Mouse (Mus musculus) embryo, embryonic 11.5 days (tissue): Measurements from ENCODE around the gene Dtx2.
"Not testable (repeated sequence)": the region's sequence is repeated elsewhere in the genome, so short reads cannot be mapped to it uniquely, and the experiment has no call there.

ENCODE experiments used
- DNase-seq: peaks from one replicate; pipeline ENCODE4 v3.0.0-alpha.2; 2012; ENCODE audit warnings: low read depth, low spot score

The Dtx2 gene

GRCm38 (mm10) chr5:136025712-136026111 is 31.1 kb downstream of the Dtx2 start:
- DNase-seq: no peak

GRCm38 (mm10) chr5:136026859-136027258 is 32.3 kb downstream of the Dtx2 start:
- no peak for DNase-seq

DNA sequence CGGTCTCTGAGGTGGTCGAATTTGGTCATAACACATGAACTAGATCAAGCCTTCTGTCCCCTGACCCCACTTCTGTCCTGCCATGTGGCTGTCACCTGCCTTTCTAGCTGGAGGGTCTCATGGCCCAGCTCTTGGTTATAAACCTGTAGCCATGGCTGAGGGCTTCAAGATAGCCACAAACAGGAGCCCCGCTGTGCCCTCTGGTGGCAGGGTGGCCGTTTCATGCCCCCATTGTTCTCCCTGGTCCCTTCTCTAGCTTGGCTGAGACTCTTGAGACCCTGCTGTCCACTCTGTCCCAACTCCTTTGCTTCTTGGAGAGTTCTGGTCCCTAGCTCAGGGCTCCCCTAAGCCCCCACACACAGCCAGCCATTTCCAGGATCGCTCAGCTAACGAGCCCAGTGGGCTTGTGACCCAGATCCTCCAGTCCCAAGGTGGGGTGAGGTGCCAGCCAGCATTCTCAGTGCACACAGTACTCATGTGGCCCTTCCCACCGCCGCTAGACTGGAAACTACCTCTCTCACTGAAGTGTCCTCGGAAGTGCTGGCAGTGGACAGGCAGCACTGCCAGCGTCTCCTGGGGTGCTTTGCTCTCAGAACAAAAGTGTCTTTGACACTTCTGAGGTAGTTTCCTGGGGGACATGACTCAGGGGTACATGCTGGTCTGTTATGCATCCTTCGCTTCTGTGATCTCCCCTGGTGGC is 33.2 kb downstream of the Dtx2 start:
- DNase-seq: no peak

DNA sequence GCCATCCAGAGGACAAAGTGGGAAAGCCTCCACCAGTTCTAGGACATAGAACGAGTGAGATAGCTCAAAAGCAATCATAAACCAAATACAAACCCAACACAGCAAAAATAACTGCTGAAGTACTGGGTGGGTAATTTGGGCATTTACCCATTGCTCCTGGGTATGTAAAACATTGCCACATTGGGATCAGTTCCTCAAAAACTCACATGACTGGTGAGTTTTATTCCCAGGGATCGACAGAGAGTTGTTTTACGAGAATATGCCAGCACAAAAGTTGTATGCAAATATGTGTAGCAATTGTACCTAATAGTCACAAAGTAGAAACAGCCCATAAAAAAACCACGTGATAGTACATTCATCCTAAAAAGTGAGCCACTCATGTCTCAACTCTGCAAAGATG is 40.3 kb downstream of the Dtx2 start:
- no peak for DNase-seq

DNA sequence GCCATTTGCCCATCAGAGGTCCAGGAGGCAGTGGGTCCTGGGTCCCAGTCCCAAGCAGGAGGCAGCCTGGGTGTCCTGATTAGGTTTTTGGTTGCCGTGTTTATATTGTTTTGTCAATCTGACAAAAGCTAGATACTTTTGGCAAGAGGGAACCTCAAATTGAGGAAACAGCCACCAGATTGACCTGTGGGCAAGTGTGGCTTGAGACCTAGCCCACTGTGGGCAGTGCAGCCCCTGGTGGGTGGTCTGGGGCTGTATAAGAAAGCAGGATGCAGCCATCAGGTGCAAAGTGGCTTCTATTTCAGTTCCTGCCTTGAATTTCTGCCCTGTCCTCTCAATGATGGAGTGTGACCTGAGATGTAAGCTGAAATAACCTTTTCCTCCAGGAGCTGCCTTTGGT is 40.7 kb downstream of the Dtx2 start:
- no peak for DNase-seq

DNA sequence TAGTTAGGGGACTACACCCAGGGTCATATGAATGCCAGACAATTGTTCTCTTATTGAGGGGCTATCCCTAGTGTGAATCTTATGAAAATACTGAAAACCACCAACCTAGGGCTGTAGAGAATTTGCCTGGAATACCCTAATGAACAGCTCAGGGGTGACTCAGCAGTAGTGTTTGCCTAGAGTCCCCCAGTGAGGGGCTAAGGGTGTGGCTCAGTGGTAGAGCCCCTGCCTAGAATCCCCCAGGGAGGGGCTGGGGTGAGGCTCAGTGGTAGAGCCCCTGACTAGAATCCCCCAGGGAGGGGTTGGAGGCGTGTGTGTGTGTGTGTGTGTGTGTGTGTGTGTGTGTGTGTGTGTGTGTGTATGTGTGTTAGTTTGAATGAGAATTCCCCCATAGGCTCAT is 42.1 kb downstream of the Dtx2 start:
- no peak for DNase-seq

- DNase-seq: no peak
Observed at GRCm38 (mm10) chr5:136038258-136039214, 43.9 kb downstream of the Dtx2 start, which contains the start of gene Upk3b. Upk3b (plus strand) TSS chr5:136038496.

DNA sequence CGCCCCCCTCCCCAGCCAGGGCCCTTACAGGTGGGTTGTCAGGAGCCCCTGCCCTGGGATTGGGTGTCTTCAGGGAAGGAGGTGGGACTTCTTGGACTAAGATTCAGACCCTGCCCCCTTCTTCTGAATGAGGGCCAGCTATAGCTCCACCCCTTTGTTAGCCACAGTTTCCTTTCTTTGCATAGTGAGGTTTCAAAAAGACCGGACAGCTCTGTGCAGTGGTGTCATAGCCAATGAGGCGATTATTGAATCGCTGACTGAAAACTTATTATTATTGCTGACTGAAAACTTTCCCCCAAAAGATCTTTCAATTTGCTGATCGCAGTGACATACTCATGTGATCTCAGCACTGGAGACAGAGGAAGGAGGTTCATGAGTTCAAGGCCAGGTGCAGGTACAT is 45.6 kb downstream of the Dtx2 start:
- no peak for DNase-seq

- DNase-seq: no peak
Observed at GRCm38 (mm10) chr5:136041260-136041659, 46.7 kb downstream of the Dtx2 start.

DNA sequence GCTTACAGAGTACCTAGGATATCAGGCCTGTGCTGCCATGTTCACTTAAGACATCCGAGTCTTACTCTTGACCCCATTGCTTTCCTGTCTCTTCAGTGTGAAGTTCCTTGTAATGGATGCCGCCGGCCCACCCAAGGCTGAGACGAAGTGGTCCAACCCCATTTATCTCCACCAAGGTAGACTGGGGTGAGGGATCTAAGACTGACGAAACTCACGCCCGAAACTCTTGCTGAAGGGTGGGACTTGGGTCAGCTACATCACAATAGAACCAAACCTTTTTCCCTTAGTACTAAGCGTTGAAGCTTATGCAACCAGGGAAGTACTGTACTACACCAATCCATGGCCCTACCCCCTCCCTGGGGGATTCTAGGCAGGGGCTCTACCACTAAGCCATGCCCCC is 47.1 kb downstream of the Dtx2 start:
- DNase-seq: no peak

DNA sequence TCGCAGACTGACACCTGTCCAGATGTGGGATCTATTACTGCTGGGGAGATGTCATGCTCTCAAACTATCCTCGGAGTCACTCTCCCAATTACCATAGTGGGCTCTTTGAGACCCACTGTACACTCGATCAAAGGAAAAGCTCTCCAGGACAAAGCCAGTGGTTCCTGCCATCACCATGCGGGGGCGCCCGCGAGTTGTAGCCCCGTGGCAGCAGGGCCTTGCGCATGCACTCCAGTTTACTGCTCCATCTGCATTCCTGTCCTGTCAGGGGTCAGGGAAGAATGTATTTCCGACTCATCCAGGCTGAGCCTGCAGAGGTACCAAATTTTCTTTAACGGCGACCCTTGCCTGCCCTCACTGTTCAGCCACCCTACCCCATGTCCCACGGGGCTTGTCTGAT is 50.3 kb downstream of the Dtx2 start:
- DNase-seq: no peak

DNA sequence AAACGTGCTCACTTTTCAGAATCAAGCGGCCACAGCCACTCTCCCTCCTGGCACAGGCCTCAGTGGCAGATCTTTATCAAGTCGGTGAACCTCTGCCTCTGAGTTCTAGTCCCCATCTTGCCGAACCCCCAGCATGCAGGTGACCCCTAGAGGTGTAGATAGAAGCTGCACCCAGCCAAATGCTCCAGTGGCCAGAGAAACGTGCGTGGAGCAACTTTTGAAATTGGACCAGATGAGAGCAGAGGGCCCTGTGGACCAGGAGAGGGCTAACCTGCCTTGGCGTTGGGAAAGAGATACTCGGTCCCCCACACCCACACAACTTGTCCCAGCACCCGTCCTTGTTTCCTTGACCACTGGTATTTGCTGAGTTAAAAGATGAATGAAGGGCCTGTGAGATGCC is 50.8 kb downstream of the Dtx2 start:
- no peak for DNase-seq

DNA sequence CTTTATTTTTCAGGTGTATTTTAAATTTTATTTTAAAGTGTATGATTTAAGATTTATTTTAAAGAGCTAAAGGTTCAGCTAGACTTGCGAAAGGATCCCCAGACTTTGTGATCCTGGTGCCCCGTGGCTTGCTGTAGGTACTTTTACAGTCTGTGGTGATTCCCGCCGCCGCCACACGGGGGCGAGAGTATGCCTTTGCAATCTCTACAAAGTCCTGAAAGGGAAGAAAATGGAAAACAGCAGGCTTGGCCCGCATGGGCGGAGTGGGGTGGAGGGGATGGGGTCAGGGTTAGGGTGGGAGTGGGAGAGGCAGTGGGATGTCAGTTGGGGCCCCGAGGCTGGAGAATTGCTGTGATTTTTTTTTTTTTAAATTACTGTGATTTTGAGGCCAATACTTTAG is 51.4 kb downstream of the Dtx2 start:
- DNase-seq: peak; percentile 69

DNA sequence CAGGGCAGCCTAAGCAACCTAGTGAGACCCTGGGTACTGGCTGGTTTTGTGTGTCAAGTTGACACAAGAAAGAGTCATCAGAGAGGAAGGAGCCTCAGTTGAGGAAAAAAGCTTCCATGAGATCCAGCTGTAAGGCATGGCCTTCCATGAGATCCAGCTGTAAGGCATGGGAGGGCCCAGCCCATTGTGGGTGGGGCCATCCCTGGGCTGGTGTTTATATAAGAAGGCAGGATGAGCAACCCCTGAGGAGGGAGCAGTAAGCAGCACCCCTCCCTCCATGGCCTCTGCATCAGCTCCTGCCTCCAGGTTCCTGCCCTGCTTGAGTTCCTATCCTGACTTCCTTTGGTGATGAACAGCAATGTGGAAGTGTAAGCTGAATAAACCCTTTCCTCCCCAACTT is 53.9 kb downstream of the Dtx2 start:
- not testable (repeated sequence) for DNase-seq

DNA sequence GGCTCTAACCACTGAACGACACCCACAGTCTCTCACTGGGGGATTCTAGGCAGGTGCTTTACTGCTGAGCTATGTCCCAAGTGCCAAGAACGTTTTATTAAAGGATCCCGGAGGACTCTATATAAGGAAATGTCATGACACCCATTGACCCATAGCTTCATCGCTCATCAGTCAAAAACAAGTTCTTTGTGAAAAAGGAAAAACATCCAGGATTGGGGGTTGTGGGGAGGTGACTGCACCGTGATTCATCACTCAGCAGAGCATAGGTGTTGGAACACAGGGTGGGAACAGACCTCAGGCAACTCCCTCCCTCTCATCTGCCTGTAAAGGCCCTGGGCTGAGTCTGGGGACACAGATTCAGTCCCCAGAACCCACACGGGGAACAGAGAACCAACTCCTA is 55.3 kb downstream of the Dtx2 start:
- no peak for DNase-seq

DNA sequence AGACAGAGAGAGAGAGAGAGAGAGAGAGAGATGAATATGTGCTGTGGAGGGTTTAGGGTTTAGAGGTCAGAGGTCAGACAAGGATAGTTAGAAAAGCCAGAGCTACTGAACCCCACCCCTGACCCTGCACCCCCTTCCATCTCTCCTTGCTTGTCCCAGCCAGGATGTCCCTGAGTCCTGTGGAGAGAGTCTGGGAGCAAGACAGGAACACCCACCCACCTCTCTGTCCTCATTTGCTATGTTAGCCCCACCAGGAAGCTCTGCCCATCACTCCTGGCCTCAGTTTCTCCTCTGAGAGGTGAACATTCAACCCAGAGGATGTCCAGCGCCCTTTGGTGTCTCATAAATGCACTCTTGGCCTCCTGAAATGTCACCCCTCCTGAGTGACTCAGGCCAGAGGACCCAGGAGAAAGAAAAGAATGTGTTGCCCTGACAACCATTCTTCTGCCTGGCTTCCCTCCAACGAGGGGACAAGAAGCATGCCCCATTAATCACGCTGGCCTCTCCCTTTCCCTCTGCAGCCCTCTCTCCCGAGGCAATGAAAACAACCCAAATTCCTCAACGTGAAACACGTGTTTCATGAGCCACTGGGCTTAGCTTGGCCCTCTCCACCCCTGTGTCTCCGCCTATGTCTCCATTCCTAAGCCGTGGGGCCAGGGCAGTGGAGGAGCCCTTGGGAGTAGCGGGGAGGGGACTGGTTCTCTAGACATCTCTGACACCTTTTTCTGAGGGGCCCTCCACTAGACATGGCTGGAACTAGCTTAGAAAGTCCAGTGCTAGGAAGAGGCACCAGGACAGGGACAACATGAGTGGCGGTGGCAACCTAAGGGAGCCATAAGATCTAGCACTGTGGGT is 56.9 kb downstream of the Dtx2 start:
- DNase-seq: peak; percentile 77

- no peak for DNase-seq
Observed at GRCm38 (mm10) chr5:136052861-136053655, 58.5 kb downstream of the Dtx2 start.

GRCm38 (mm10) chr5:136054301-136055077 is 59.9 kb downstream of the Dtx2 start, which contains the start of gene Upk3bl:
Upk3bl (plus strand) TSS chr5:136054492.
- no peak for DNase-seq

DNA sequence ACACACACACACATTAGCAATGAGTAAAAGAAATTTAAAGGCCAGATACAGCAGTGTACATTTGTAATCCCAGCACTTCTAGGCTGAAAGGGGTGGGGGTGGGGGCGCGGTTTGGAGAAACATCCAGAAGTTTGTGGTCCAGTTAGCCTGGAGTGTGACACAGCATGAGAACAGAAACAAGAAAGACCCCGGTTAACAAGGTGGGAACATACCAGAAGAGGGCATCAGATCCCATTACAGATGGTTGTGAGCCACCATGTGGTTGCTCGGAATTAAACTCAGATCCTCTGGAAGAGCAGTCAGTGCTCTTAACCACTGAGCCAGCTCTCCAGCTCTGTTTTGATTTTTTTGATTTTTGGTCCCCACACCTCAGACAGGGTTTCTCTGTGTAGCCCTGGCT is 61.5 kb downstream of the Dtx2 start:
- DNase-seq: no peak

DNA sequence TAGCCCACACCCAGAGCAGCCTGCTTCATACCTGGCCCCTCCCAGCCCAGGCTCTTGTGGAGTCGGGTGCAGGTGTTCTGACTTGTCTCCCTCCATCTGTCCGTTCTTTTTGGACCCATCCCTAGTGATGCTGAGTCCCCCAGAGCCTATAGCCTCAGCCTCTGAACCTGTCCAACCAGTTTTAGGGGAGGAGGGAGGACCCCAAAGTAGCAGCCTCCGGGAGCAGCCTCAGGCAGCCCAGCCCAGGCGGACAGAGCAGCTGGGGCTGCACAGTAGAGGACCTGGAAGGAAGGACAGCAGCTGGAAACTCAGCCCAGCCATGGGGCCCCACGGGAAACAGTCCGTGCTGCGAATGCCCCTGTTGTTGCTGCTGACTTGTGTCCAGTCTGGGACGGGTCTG is 62.5 kb downstream of the Dtx2 start:
- DNase-seq: no peak
